Mouse (Mus musculus) heart, postnatal 0 days (tissue): ENCODE measurements around the gene Tfap4.

Experiments used
- CTCF ChIP-seq: IDR thresholded peaks from 2 replicates; pipeline ENCODE4 v1.5.1; 2016; ENCODE audit warnings: antibody characterized with exemption, control low read depth, low read depth
- EP300 ChIP-seq: IDR thresholded peaks from 2 replicates; pipeline ENCODE4 v1.6.1; 2016; ENCODE audit warnings: antibody characterized with exemption, low read depth

DNA sequence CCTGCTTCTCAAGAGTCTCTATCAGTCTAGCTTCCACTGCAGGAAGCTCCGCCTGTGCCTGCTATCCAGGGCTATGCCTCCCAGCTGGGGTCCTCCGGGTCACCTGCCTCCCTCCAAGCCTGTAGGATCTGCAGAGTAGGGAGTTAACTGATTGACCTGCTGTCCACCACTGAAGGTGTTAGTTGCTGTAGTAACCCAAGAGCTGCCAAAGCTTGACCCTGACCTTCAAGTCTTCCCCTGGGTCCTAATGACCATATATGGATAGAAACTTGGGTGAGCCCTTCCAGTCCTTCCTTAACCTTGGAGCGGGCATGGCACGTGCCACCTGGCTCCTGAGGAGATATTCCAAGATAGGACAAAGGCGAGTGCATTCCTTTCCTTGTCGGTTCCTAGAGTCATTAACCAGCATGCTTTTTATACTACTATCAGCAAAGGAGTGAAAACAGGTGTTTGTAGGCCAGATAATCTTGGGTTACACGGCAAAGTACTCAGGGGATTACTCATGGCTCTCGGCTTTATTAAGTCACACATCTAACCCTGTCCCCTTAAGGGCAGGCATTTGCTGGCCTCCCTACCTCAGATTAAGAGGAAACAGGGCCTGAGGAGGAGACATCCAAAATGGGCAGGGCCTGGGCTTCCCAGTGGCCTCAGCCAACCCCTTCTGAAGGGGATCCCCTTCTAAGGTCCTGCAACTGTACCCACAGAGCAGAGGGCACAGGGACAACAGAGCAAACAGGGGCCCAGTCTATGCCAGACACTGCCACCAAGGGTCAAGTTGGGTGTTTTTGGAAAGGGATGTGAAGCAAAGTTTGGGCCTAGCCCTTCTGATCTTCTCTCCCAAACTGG, 61.7 kb downstream of the Tfap4 start:
- TF ChIP-seq CTCF (no peak), EP300 (peak; percentile 63; the same call in 1 of the 2 replicates)
